Mouse (Mus musculus): ENCODE results near the gene Nkapl. TPM values are rescaled to one million over a fixed set of nuclear protein-coding genes. Genes with fewer than 3 reads are reported as not detected.

The Nkapl gene
- polyA plus RNA-seq, 1 experiment from 2014 or later = 0.82 TPM

DNA sequence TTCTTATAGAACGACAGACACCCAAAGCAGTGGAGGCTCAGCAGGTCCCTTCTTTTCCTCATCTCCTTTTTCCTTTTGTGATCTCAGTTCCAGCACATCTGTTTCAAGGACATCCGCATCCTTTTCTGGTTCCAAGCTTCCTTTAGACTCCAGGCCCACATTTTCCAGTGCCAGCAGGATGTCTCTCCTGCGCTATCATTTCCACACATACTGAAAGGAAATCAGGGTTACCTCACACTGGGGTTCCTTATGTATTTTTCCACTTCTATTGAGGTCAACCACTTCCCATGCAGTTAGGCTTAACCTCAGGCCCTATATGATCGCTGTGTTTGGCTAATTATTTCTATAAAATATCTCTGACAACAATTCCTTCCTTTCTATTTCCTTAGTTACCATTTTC is 32.8 kb downstream of the Nkapl start:
- DNase-seq (ENCODE audit: low spot score) = no peak

DNA sequence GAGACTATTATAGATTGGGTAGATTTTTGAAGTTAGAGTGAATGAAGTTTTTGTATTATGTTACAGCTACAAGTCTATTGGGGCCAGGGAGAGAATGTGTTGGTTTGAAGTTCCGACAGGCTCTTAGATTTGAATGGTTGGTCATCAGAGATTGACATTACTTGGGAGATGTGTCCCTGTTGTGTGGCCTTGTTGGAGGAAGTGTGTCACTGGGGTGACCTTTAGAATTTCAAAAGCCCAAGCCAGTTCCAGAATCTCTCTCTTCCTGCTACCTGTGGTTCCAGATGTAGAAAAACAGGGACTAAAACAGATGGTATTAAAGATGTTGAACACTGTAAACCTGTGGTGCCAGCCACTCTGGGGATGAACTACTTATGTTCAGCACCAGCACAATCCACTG is 40.7 kb downstream of the Nkapl start:
- no peak for DNase-seq (ENCODE audit: low spot score)

DNA sequence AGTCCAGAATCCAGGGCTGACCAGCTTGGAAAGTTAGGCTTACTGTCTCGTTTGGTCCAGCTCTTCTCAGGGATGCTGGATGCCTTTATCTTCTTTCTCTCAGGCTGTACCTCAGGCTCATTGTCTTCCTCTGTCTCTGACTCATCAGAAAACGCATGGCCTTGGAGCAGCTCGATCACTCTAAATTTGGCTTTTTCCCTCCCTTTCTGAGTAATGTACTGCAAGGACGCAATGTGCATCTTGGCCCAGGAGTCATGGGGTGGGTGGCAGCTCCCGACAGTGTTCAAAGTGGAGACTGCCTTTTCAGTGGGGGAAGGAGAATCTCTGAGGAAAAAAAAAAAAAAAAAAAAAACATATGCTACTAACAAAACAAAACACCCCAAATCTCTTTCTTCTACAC is 45.0 kb downstream of the Nkapl start:
- no peak for DNase-seq (ENCODE audit: low spot score)

DNA sequence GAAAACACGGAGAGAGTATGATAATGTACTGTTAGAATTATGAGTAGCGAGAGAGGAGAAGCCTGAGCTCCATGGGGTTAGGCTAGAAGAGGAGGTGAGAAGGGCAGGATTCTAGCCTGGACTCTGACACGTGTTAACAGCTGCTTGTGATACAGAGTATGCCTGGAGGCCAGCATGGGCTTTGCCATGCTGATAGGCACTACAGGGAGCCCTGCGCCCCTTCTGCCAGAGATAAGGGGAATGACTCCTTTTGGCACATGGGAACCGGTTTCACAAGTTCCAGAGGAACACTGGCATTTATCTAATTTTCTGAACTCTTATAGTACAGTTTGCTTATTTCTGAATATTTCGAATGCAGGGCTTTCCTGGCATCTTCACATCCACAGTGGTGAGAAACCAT is 49.4 kb downstream of the Nkapl start:
- no peak for DNase-seq (ENCODE audit: low spot score)

DNA sequence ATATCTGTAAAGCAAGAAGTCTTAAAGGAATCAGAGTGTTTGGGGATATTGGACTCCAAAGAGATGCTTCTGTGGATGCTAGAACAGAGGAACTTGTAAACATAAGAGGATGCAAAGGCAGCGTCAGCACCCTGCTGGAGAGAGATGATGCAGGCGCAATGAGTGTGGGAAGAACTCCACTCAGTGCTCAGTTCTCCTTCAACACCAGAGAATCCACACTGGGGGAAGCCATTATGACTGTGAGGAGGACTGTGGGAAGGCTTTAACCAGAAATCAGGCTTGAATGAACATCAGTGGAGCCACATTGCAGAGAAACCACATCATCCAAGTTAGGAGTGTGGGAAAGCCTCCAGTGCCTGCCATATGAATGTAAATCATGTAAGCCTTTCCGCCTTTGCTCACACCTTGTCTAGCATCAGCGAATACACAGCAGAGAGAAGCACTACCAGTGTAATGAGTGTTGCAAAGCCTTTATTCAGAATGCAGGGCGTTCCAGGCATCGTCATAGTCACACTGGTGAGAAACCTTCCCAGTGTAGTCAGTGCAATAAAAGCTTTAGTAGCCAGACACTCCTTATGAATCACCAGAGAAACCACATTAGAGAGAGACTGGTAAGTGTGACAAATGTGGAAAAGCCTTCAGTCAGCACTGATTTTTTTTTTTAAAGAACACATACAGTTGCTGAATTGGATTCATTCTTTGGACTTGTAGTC is 50.9 kb downstream of the Nkapl start:
- DNase-seq (ENCODE audit: low spot score) = no peak

MicroRNA genes within 50 kb of the gene (microRNA counts, 519-probe panel; counts per million panel counts)
- microRNA mmu-miR-1896 = 473 counts per million, percentile 71 among the panel's probes with 10 or more counts

Small RNA genes within 50 kb of the gene (microRNA-seq; reads per million reads assigned to microRNA genes)
- gene Mir1896 (ENCODE audit: borderline number of aligned reads) = not detected

Other genes starting within 250 kb of the Nkapl start
- gene Gpx5, start 175.8 kb downstream of the Nkapl start, polyA plus RNA-seq (2015; fragmentation: Nextera tagmentation; extraction: Ambion mirVana) = not detected in 2 replicates
- gene Gpx6, start 156.4 kb downstream of the Nkapl start, polyA plus RNA-seq (2015; fragmentation: Nextera tagmentation; extraction: Ambion mirVana) = 1.7 and 1.9 TPM in 2 replicates
- gene Olfr1367, start 121.6 kb downstream of the Nkapl start, polyA plus RNA-seq (2015; fragmentation: Nextera tagmentation; extraction: Ambion mirVana) = not detected in 2 replicates
- 10.4 and 11.3 TPM in 2 replicates for gene Zscan12, start 105.7 kb downstream of the Nkapl start, polyA plus RNA-seq (2015; fragmentation: Nextera tagmentation; extraction: Ambion mirVana)
- 49.1 and 58.1 TPM in 2 replicates for gene Zkscan3, start 65.8 kb downstream of the Nkapl start, polyA plus RNA-seq (2015; fragmentation: Nextera tagmentation; extraction: Ambion mirVana)
- 1.4 and 1.5 TPM in 2 replicates for gene Pgbd1, start 27.5 kb downstream of the Nkapl start, polyA plus RNA-seq (2015; fragmentation: Nextera tagmentation; extraction: Ambion mirVana)
- 18.1 and 23.6 TPM in 2 replicates for gene Zscan26, start 14.8 kb downstream of the Nkapl start, polyA plus RNA-seq (2015; fragmentation: Nextera tagmentation; extraction: Ambion mirVana)
- 1.1 and 1.2 TPM in 2 replicates for gene Zkscan4, start 10.4 kb upstream of the Nkapl start, polyA plus RNA-seq (2015; fragmentation: Nextera tagmentation; extraction: Ambion mirVana)
- gene Gm10065, start 10.9 kb upstream of the Nkapl start, polyA plus RNA-seq (2015; fragmentation: Nextera tagmentation; extraction: Ambion mirVana) = not detected in 2 replicates
- gene AK157302, start 26.7 kb upstream of the Nkapl start, polyA plus RNA-seq (2015; fragmentation: Nextera tagmentation; extraction: Ambion mirVana) = 0.22 TPM in 2 replicates
- 4.9 and 9.3 TPM in 2 replicates for gene Gm11273, start 32.9 kb upstream of the Nkapl start, polyA plus RNA-seq (2015; fragmentation: Nextera tagmentation; extraction: Ambion mirVana)
- gene Zkscan8, start 62.6 kb upstream of the Nkapl start, polyA plus RNA-seq (2015; fragmentation: Nextera tagmentation; extraction: Ambion mirVana) = 3.2 and 4.4 TPM in 2 replicates
- gene Olfr1366, start 74.3 kb upstream of the Nkapl start, polyA plus RNA-seq (2015; fragmentation: Nextera tagmentation; extraction: Ambion mirVana) = 0.04 TPM in 1 of 2 replicates, not detected in the other
- not detected in 2 replicates for gene Olfr1535, start 91.4 kb upstream of the Nkapl start, polyA plus RNA-seq (2015; fragmentation: Nextera tagmentation; extraction: Ambion mirVana)
- not detected in 2 replicates for gene Olfr1364, start 113.2 kb upstream of the Nkapl start, polyA plus RNA-seq (2015; fragmentation: Nextera tagmentation; extraction: Ambion mirVana)
- gene Olfr1362, start 145.5 kb upstream of the Nkapl start, polyA plus RNA-seq (2015; fragmentation: Nextera tagmentation; extraction: Ambion mirVana) = not detected in 2 replicates
- not detected in 2 replicates for gene Olfr11, start 174.0 kb upstream of the Nkapl start, polyA plus RNA-seq (2015; fragmentation: Nextera tagmentation; extraction: Ambion mirVana)
- gene Olfr1361, start 194.9 kb upstream of the Nkapl start, polyA plus RNA-seq (2015; fragmentation: Nextera tagmentation; extraction: Ambion mirVana) = not detected in 2 replicates
- gene Olfr1360, start 208.9 kb upstream of the Nkapl start, polyA plus RNA-seq (2015; fragmentation: Nextera tagmentation; extraction: Ambion mirVana) = not detected in 2 replicates
- not detected in 2 replicates for gene Olfr1359, start 229.6 kb upstream of the Nkapl start, polyA plus RNA-seq (2015; fragmentation: Nextera tagmentation; extraction: Ambion mirVana)
- 8.9 and 16.3 TPM in 2 replicates for gene Hist1h2bl, start 247.6 kb upstream of the Nkapl start, polyA plus RNA-seq (2015; fragmentation: Nextera tagmentation; extraction: Ambion mirVana)
- 110 and 183 TPM in 2 replicates for gene Hist1h2ai, start 247.9 kb upstream of the Nkapl start, polyA plus RNA-seq (2015; fragmentation: Nextera tagmentation; extraction: Ambion mirVana)
- 43.7 and 67.6 TPM in 2 replicates for gene Hist1h3h, start 249.2 kb upstream of the Nkapl start, polyA plus RNA-seq (2015; fragmentation: Nextera tagmentation; extraction: Ambion mirVana)